Mouse (Mus musculus) heart, embryonic 12.5 days (tissue): ENCODE data around the gene Kmt5b. TPM values are rescaled to one million over a fixed set of nuclear protein-coding genes. Genes with fewer than 3 reads are reported as not detected.

Experiments used
- ATAC-seq: fragments of 200-750 bp; cut with Nextera tagmentation; 2 replicates; pipeline ENCODE4 v1.8.0; 2017; ENCODE audit warnings: moderate TSS enrichment, moderate library complexity; ENCODE audit not compliant: insufficient number of reproducible peaks, low FRiP score
- H3K27ac ChIP-seq: fragments of 300-500 bp; sonication (generic); 2 replicates; pipeline ENCODE4 v1.5.1; 2016; ENCODE audit warnings: mild to moderate bottlenecking, moderate library complexity; ENCODE audit not compliant: poor library complexity, severe bottlenecking
- H3K27me3 ChIP-seq: fragments of 300-500 bp; sonication (generic); replicated peaks from 2 replicates; pipeline ENCODE4 v1.6.1; 2016; ENCODE audit warnings: mild to moderate bottlenecking, moderate library complexity
- H3K36me3 ChIP-seq: fragments of 300-500 bp; sonication (generic); 2 replicates; pipeline ENCODE4 v1.6.1; 2016; ENCODE audit warnings: mild to moderate bottlenecking, moderate library complexity
- H3K4me1 ChIP-seq: fragments of 300-500 bp; sonication (generic); replicated peaks from 2 replicates; pipeline ENCODE4 v1.6.1; 2016; ENCODE audit warnings: mild to moderate bottlenecking
- H3K4me2 ChIP-seq: fragments of 300-500 bp; sonication (generic); 2 replicates; pipeline ENCODE4 v1.6.1; 2016; ENCODE audit warnings: mild to moderate bottlenecking, moderate library complexity
- H3K4me3 ChIP-seq: fragments of 300-500 bp; sonication (generic); 2 replicates; pipeline ENCODE4 v1.5.1; 2016; ENCODE audit warnings: mild to moderate bottlenecking
- H3K9ac ChIP-seq: fragments of 300-500 bp; sonication (generic); 2 replicates; pipeline ENCODE4 v1.6.1; 2016; ENCODE audit warnings: mild to moderate bottlenecking, moderate library complexity
- H3K9me3 ChIP-seq: fragments of 300-500 bp; sonication (generic); replicated peaks from 2 replicates; pipeline ENCODE4 v1.6.1; 2016; ENCODE audit warnings: mild to moderate bottlenecking, moderate library complexity
- WGBS: fragments of 180-500 bp; shearing (Covaris S2); methylation state at CpG from one replicate; pipeline ENCODE4 v1.1.7; 2016; 5-methylcytosine and 5-hydroxymethylcytosine counted together
- polyA plus RNA-seq: library from polyadenylated mRNA; unstranded; fragments of >200 nt; fragmentation: Nextera tagmentation; extraction: Ambion mirVana; gene quantifications from 2 replicates; pipeline ENCODE4 v1.2.1, GENCODE M21; 2016

The Kmt5b gene
- polyA plus RNA-seq, 1 experiment from 2014 or later, result 29.3 TPM

DNA sequence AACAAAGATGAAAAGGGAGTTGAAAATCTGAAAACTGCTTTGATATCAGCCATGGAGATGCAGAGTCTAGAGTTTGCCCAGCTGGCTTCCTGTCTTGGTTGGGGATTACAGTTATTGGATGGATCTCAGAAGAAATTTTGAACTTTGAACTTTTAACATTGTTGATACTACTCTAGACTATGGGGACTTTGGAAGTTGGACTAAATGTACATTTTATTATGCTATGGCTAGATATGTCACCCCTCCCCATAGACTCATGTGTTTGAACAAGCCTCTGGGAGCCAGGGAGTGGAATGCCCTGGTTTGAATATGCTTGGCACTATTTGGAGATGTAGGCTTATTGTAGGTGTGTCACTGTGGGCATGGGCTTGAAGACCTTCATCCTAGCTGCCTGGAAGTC is 57.8 kb downstream of the Kmt5b start:
- no peak overlapping the region for H3K27ac ChIP-seq
- ATAC-seq, result no peak
- H3K4me2 ChIP-seq, result no peak overlapping the region
- H3K36me3 ChIP-seq, result no peaks in the 10 kb centered on the region
- H3K4me1 ChIP-seq, result peaks cover 2% of the 10 kb centered on the region; the same call in 1 of the 2 replicates
- H3K27me3 ChIP-seq, result no peaks in the 10 kb centered on the region
- no peak overlapping the region for H3K9ac ChIP-seq
- no peaks in the 10 kb centered on the region for H3K9me3 ChIP-seq
- H3K4me3 ChIP-seq, result no peak overlapping the region

DNA sequence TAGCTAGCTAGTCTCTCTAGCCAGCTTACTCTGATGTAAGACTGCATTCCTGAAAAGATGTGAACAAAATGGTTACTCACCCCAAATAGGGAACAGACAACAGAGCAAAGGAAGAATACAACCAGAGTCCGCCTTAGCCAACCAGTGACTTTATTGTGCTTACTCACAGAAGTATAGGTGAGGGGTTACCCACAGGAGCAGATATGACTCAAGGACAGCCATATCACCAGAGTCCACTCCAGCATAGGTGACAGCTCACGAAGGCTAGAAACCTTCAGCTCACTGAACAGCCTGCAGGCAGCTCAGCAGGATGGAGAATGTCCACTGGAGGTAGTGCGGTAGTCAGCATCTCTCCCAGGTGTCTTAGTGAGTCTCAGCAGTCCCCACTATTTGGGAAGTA is 62.6 kb downstream of the Kmt5b start:
- no peak for ATAC-seq
- 77% methylated on average over 3 of the region's 3 CpGs for WGBS
- no peak overlapping the region for H3K27ac ChIP-seq
- no peaks in the 10 kb centered on the region for H3K9me3 ChIP-seq
- H3K4me2 ChIP-seq, result no peak overlapping the region
- H3K9ac ChIP-seq, result no peak overlapping the region
- H3K4me3 ChIP-seq, result no peak overlapping the region
- H3K27me3 ChIP-seq, result no peaks in the 10 kb centered on the region
- H3K4me1 ChIP-seq, result peaks cover 7% of the 10 kb centered on the region; the same call in 1 of the 2 replicates
- H3K36me3 ChIP-seq, result no peaks in the 10 kb centered on the region

DNA sequence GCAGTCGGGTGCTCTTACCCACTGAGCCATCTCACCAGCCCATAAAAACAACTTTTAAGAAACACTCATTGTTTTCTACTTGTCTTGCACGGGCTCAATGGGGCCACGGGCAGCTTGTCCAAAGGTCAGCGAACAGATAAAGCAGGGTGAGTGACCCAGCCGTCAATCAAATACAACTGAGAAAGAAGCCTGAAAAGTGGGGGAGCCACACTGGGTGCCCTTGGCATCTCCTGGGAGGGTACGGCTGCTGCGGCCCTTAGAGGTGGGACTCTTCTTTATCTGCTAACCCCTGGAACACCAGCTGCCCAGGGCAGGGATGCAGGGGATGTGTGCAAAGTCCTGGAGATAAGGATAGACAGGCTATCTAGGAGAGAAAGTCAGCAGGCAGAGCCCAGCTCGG is 64.5 kb downstream of the Kmt5b start:
- Histone ChIP-seq H3K27ac (no peak overlapping the region), H3K4me2 (no peak overlapping the region), H3K9ac (no peak overlapping the region), H3K4me3 (no peak overlapping the region), H3K4me1 (peaks cover 7% of the 10 kb centered on the region; the same call in 1 of the 2 replicates), H3K36me3 (no peaks in the 10 kb centered on the region), H3K27me3 (no peaks in the 10 kb centered on the region), H3K9me3 (no peaks in the 10 kb centered on the region)
- 60% methylated on average over 8 of the region's 8 CpGs for WGBS
- ATAC-seq, result no peak

DNA sequence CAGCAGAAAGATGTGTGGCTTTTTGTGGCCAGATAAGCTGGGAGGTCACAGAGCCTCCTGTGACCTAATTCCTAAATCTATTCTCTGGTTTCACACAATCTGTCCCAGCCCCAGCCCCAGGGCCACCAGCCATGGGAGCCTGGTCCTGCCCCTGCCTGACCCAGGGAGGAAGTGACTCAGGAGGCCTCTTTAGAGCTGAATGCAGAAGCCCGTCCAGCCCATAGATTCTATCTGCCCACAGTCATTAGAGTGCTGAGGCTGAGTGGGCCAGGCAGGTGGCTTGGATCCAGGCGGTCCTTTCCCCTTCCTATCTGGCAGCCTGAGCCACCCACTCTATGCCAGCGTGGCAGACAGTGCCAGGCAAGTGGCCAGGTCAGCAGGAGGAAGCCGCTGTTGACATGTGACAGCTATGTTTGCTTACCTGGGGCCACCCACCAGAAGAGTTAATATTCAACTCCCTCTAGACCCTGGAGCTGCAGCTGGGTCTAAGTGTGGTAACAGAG is 65.7 kb downstream of the Kmt5b start:
- Histone ChIP-seq H3K9ac (no peak overlapping the region), H3K27ac (no peak overlapping the region), H3K36me3 (no peaks in the 10 kb centered on the region), H3K4me2 (no peak overlapping the region), H3K4me3 (no peak overlapping the region), H3K4me1 (peaks cover 7% of the 10 kb centered on the region; the same call in 1 of the 2 replicates), H3K27me3 (no peaks in the 10 kb centered on the region), H3K9me3 (no peaks in the 10 kb centered on the region)
- WGBS, result 47% methylated on average over 4 of the region's 4 CpGs
- ATAC-seq, result no peak

DNA sequence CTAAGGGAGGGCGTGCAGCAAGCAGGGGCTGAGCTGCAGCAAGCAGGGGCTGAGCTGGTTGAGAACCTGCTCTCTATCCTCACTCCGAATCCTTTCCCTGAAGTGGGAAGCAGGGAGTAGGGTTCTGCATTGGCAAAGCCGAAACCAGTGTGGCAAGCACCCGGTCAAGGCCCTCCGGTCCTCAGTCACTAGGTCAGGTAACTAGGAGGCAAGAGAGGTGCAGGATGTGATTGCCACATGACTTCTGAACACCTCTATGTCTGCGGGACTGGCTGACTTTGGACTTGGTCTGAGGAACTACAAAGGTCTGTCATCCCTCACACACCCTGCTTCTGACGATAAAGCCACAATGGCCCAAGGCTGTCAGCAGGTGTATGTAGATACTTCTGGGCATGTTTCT is 67.1 kb downstream of the Kmt5b start:
- Histone ChIP-seq H3K9ac (no peak overlapping the region), H3K4me1 (peaks cover 7% of the 10 kb centered on the region; the same call in 1 of the 2 replicates), H3K4me2 (no peak overlapping the region), H3K27ac (no peak overlapping the region), H3K36me3 (no peaks in the 10 kb centered on the region), H3K27me3 (no peaks in the 10 kb centered on the region), H3K4me3 (no peak overlapping the region), H3K9me3 (no peaks in the 10 kb centered on the region)
- 87% methylated on average over 7 of the region's 7 CpGs for WGBS
- ATAC-seq, result no peak

DNA sequence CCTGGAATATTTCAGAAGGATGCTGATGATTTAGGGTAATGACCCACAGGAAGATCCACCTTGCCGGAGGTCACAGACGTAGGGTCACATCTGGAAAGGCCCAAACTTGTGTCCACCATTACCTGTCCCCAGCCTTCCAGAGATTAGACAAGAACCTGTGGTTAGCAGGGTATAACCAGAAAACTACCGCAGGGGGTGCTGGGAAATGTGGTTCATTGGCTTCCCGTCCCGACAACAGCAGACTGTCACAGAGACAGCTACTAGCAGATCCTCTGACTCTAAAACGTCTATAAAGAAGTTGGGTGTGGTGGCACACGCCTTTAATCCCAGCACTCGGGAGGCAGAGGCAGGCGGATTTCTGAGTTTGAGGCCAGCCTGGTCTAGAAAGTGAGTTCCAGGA is 69.6 kb downstream of the Kmt5b start:
- WGBS, result 83% methylated on average over 9 of the region's 9 CpGs
- no peak overlapping the region for H3K9ac ChIP-seq
- no peaks in the 10 kb centered on the region for H3K36me3 ChIP-seq
- no peaks in the 10 kb centered on the region for H3K27me3 ChIP-seq
- H3K4me3 ChIP-seq, result no peak overlapping the region
- no peak overlapping the region for H3K27ac ChIP-seq
- peaks cover 19% of the 10 kb centered on the region for H3K4me1 ChIP-seq
- no peak for ATAC-seq
- no peak overlapping the region for H3K4me2 ChIP-seq
- no peaks in the 10 kb centered on the region for H3K9me3 ChIP-seq

DNA sequence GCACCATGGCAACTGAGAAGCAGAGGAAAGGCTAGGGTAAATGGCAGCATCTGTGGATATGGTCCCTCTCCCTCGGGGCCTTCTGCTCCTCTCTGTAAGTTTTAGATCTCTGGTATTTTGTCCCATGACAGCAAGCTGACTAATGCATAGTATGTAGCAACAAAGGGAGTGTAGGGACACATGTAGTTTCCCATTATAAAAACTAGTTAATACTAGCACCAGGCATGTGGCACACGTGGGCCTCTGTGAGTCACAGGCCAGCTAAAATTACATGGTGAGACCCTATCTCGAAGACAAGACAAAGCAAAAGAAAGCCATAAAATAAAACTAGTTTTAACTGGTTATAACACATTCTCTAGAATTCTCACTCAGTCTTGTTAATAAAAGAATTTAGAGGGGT is 71.7 kb downstream of the Kmt5b start:
- no peaks in the 10 kb centered on the region for H3K27me3 ChIP-seq
- no peaks in the 10 kb centered on the region for H3K36me3 ChIP-seq
- no peaks in the 10 kb centered on the region for H3K9me3 ChIP-seq
- no peak overlapping the region for H3K9ac ChIP-seq
- ATAC-seq, result no peak
- no peak overlapping the region for H3K4me3 ChIP-seq
- H3K4me1 ChIP-seq, result peaks cover 12% of the 10 kb centered on the region; the same call in 1 of the 2 replicates
- no peak overlapping the region for H3K4me2 ChIP-seq
- WGBS, result 81% methylated on average over 3 of the region's 3 CpGs
- no peak overlapping the region for H3K27ac ChIP-seq

DNA sequence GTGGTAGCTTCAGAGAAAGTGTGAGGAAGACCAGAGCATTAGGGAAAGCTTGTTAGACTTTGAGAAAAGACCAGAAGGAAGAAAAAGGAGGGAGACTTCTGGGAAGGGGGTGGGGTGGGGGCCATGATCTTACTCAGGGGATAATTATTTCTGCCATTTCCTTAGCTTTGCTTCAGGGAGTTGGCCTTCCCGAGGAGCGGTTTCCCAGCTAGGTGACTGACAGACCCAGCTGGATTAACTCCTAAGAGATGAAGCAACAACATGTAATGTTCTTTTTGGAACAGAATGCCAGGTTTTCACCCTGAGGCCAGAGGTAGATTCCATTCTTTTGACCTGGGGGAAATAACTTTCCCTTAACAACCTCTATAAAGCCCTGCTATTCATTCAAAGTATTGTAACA is 72.5 kb downstream of the Kmt5b start:
- H3K9me3 ChIP-seq, result no peaks in the 10 kb centered on the region
- no peak for ATAC-seq
- 53% methylated on average over 2 of the region's 2 CpGs for WGBS
- H3K4me1 ChIP-seq, result peaks cover 12% of the 10 kb centered on the region; the same call in 1 of the 2 replicates
- no peaks in the 10 kb centered on the region for H3K27me3 ChIP-seq
- no peak overlapping the region for H3K9ac ChIP-seq
- H3K27ac ChIP-seq, result no peak overlapping the region
- H3K4me2 ChIP-seq, result no peak overlapping the region
- H3K36me3 ChIP-seq, result no peaks in the 10 kb centered on the region
- H3K4me3 ChIP-seq, result no peak overlapping the region

DNA sequence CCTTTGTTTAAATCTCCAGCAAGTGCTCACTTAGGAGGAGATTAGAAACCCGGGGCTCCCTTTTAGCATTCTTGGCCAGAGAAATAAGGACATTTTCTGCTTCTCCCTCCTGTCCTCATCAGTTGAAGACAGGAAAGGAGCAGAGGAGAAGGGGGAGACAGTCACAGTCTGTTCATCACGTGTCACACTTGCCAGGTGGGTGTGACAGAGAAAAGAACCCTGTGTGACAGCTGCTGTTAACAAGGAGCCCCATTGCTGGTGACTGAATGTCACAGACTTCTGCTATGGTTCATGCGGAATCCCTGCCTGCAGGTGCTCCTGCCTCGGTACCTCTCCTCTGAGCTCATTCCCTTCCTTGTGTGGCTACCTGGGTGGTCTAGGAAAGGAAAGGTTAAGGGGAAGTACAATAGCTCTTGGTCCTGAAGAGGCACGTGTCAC is 73.0 kb downstream of the Kmt5b start:
- Histone ChIP-seq H3K27ac (no peak overlapping the region), H3K36me3 (no peaks in the 10 kb centered on the region)

DNA sequence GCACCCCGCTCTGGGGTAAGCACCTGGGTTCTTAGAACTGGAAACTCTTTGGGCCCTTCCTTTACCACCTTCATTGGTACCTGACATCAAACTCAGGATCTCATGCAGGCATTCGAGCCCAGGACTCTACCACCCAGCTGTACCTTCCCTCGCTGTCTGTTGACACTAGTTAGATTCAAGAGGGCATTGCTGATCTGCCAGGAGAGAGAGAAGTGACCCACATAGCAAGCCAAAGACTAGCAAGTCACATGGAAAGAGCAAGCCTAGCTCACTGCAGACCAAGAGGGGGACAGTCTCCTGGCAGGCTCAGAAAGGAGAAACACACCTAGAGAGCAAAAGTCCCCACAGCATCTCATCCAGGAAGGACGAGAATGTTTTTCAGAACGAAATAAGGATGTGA is 73.5 kb downstream of the Kmt5b start:
- Histone ChIP-seq H3K4me3 (no peak overlapping the region), H3K4me1 (peaks cover 12% of the 10 kb centered on the region; the same call in 1 of the 2 replicates), H3K27me3 (no peaks in the 10 kb centered on the region), H3K9me3 (no peaks in the 10 kb centered on the region), H3K27ac (no peak overlapping the region), H3K4me2 (no peak overlapping the region), H3K36me3 (no peaks in the 10 kb centered on the region), H3K9ac (no peak overlapping the region)
- WGBS, result 83% methylated on average over 5 of the region's 5 CpGs
- no peak for ATAC-seq

More for the DNA sequence above, 73.0 kb downstream of the Kmt5b start:
- H3K9me3 ChIP-seq, result no peaks in the 10 kb centered on the region
- no peak for ATAC-seq
- WGBS, result 34% methylated on average over 5 of the region's 5 CpGs
- H3K9ac ChIP-seq, result no peak overlapping the region
- H3K4me2 ChIP-seq, result no peak overlapping the region
- peaks cover 12% of the 10 kb centered on the region; the same call in 1 of the 2 replicates for H3K4me1 ChIP-seq
- no peak overlapping the region for H3K4me3 ChIP-seq
- no peaks in the 10 kb centered on the region for H3K27me3 ChIP-seq

DNA sequence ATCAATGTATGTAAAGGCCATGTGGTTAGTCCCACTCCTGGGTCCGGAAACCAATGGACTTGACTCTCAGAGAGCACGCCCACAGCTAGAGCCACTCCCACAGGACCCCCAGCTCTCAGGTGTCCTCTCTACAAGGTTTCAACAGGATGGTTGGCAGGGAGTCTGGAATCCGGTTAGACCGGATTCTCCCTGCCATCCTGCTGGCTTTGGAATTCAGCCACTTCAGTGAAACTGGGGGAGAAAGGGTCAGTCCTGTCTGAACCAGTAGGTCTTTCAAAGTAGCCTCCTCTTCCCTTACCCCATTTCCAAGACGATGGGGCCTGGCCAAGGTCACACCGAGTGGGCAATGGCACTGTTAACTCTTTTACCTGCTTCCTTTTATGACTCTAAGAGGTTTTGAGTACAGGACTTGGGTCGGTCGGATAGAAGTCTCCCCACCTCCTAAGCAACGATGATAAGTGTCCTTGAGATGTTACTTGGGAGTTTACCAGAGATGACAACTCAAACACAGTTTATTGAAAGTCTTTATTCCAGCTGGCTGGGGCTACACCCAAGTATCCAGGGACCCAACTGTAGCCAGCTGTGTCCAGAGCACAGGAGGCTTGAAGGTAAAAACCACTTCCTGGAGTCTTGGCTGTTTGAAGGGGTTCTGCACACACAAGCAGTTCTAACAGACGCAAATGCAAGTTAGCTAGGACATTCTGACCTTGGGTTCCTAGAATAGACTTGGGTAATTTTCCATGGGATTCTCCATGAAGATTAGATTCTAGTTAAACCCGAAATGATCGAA is 75.3 kb downstream of the Kmt5b start:
- H3K27ac ChIP-seq, result no peak overlapping the region
- H3K4me2 ChIP-seq, result no peak overlapping the region
- H3K9ac ChIP-seq, result no peak overlapping the region
- no peak for ATAC-seq
- H3K4me3 ChIP-seq, result no peak overlapping the region
- H3K4me1 ChIP-seq, result peaks cover 12% of the 10 kb centered on the region; the same call in 1 of the 2 replicates
- no peaks in the 10 kb centered on the region for H3K9me3 ChIP-seq
- H3K36me3 ChIP-seq, result no peaks in the 10 kb centered on the region
- 40% methylated on average over 12 of the region's 12 CpGs for WGBS
- no peaks in the 10 kb centered on the region for H3K27me3 ChIP-seq
